Mouse (Mus musculus) layer of hippocampus, adult 8-10 months (tissue): Measurements from ENCODE around the gene Mmp28. TPM values are rescaled to one million over a fixed set of nuclear protein-coding genes. Genes with fewer than 3 reads are reported as not detected.
A peak's percentile ranks its signal among the peaks of the same experiment; 100 is the strongest.

Experiments used
- DNase-seq, 2 experiments: peaks; one replicate each; pipeline ENCODE4 v3.0.0; 2022; ENCODE audit warnings: low spot score in 2 of 2
- total RNA-seq, 4 experiments: library from RNA; stranded (reverse); gene quantifications; 2 replicates each; pipeline ENCODE4 v1.2.4; 2022

The Mmp28 gene
- 1 to 10 TPM; 2.9 to 3.8 (median 3.7) TPM for total RNA-seq

GRCm38 (mm10) chr11:83462711-83463244 is at the start of gene Mmp28:
Gene Mmp28 (minus strand): TSS chr11:83463071.
- DNase-seq: no peak

- DNase-seq: no peak
Observed at GRCm38 (mm10) chr11:83509521-83509920, 46.6 kb upstream of the Mmp28 start.

- no peak for DNase-seq
Observed at GRCm38 (mm10) chr11:83504308-83504707, 41.4 kb upstream of the Mmp28 start.

- DNase-seq: no peak
Observed at GRCm38 (mm10) chr11:83495571-83495970, 32.7 kb upstream of the Mmp28 start.

GRCm38 (mm10) chr11:83491488-83491887 is 28.6 kb upstream of the Mmp28 start:
- DNase-seq: no peak

- no peak for DNase-seq
Observed at GRCm38 (mm10) chr11:83473235-83474016, 10.6 kb upstream of the Mmp28 start.

- peak; percentile 95 to 99 for DNase-seq
Observed at GRCm38 (mm10) chr11:83472324-83473234, 9.7 kb upstream of the Mmp28 start, which contains the start of gene Taf15. Gene Taf15 (plus strand): TSS chr11:83473086.

- DNase-seq: no peak
Observed at GRCm38 (mm10) chr11:83471766-83472165, 8.9 kb upstream of the Mmp28 start.

GRCm38 (mm10) chr11:83468765-83469164 is 5.9 kb upstream of the Mmp28 start:
- DNase-seq: no peak

GRCm38 (mm10) chr11:83467120-83467652 is 4.3 kb upstream of the Mmp28 start:
- no peak for DNase-seq

- DNase-seq: no peak
Observed at GRCm38 (mm10) chr11:83465976-83466375, 3.1 kb upstream of the Mmp28 start.

GRCm38 (mm10) chr11:83461462-83462027 is 1.3 kb downstream of the Mmp28 start:
- DNase-seq: no peak

GRCm38 (mm10) chr11:83457912-83458601 is 4.8 kb downstream of the Mmp28 start:
- DNase-seq: no peak

- DNase-seq: no peak
Observed at GRCm38 (mm10) chr11:83457257-83457656, 5.6 kb downstream of the Mmp28 start.

- no peak for DNase-seq
Observed at GRCm38 (mm10) chr11:83455608-83456007, 7.3 kb downstream of the Mmp28 start.

GRCm38 (mm10) chr11:83454548-83454947 is 8.3 kb downstream of the Mmp28 start:
- no peak for DNase-seq

- DNase-seq: no peak
Observed at GRCm38 (mm10) chr11:83451281-83451680, 11.6 kb downstream of the Mmp28 start.

- DNase-seq: no peak
Observed at GRCm38 (mm10) chr11:83450550-83450949, 12.3 kb downstream of the Mmp28 start.

- no peak for DNase-seq
Observed at GRCm38 (mm10) chr11:83449298-83449697, 13.6 kb downstream of the Mmp28 start.

- DNase-seq: no peak
Observed at GRCm38 (mm10) chr11:83448927-83449236, 14.0 kb downstream of the Mmp28 start.
